Mouse (Mus musculus): ENCODE measurements around the gene Kank1. TPM values are rescaled to one million over a fixed set of nuclear protein-coding genes. Genes with fewer than 3 reads are reported as not detected.

Gene Kank1
- polyA plus RNA-seq, 1 experiment from 2014 or later = 4.7 TPM

- DNase-seq = no peak
- Histone ChIP-seq H3K4me2 (ENCODE audit: low read length) (no peak overlapping the region), H3K4me3 (replicated peaks; ENCODE audit: low read depth, low read length) (no peak overlapping the region), H3K36me3 (ENCODE audit: control insufficient read depth, insufficient read depth, low read length) (no peaks in the 10 kb centered on the region), H3K9ac (replicated peaks; ENCODE audit: low read length) (no peak overlapping the region), H3K27ac (replicated peaks; ENCODE audit: low read depth, low read length) (no peak overlapping the region), H3K27me3 (ENCODE audit: control insufficient read depth, insufficient read depth, low read length) (no peaks in the 10 kb centered on the region), H3K4me1 (ENCODE audit: control insufficient read depth, insufficient read depth, low read length) (0 out of 2 replicates have a peak, but pooled peaks cover 16% of the 10 kb centered on the region), H3K9me3 (ENCODE audit: control insufficient read depth, low read length) (no peaks in the 10 kb centered on the region)
- 51% methylated on average over 8 of the region's 8 CpGs for WGBS
- no peak; the same call in 1 of the 2 replicates for ATAC-seq (ENCODE audit: low FRiP score, low TSS enrichment)
These were observed 121.8 kb downstream of the Kank1 start for GRCm38 (mm10) chr19:25358486-25359120.

GRCm38 (mm10) chr19:25360571-25361029, 123.8 kb downstream of the Kank1 start:
- Histone ChIP-seq H3K27ac (replicated peaks; ENCODE audit: low read depth, low read length) (no peak overlapping the region), H3K9me3 (ENCODE audit: control insufficient read depth, low read length) (no peaks in the 10 kb centered on the region), H3K4me3 (replicated peaks; ENCODE audit: low read depth, low read length) (no peak overlapping the region), H3K4me2 (ENCODE audit: low read length) (peak overlapping the region; percentile 6; the same call in 1 of the 2 replicates), H3K9ac (replicated peaks; ENCODE audit: low read length) (no peak overlapping the region), H3K36me3 (ENCODE audit: control insufficient read depth, insufficient read depth, low read length) (no peaks in the 10 kb centered on the region), H3K27me3 (ENCODE audit: control insufficient read depth, insufficient read depth, low read length) (no peaks in the 10 kb centered on the region), H3K4me1 (ENCODE audit: control insufficient read depth, insufficient read depth, low read length) (0 out of 2 replicates have a peak, but pooled peaks cover 16% of the 10 kb centered on the region)
- 28% methylated on average over 9 of the region's 9 CpGs for WGBS
- DNase-seq = peak; percentile 41
- ATAC-seq (ENCODE audit: low FRiP score, low TSS enrichment) = no peak

GRCm38 (mm10) chr19:25361956-25362355, 125.2 kb downstream of the Kank1 start:
- no peak for DNase-seq

GRCm38 (mm10) chr19:25365698-25366097, 128.9 kb downstream of the Kank1 start:
- 78% methylated on average over 5 of the region's 5 CpGs for WGBS
- no peaks in the 10 kb centered on the region for H3K9me3 ChIP-seq (ENCODE audit: control insufficient read depth, low read length)
- H3K4me2 ChIP-seq (ENCODE audit: low read length) = no peak overlapping the region
- H3K9ac ChIP-seq (replicated peaks; ENCODE audit: low read length) = no peak overlapping the region
- no peak overlapping the region for H3K4me3 ChIP-seq (replicated peaks; ENCODE audit: low read depth, low read length)
- DNase-seq (no peak), ATAC-seq (ENCODE audit: low FRiP score, low TSS enrichment) (no peak)
- no peaks in the 10 kb centered on the region for H3K27me3 ChIP-seq (ENCODE audit: control insufficient read depth, insufficient read depth, low read length)
- H3K36me3 ChIP-seq (ENCODE audit: control insufficient read depth, insufficient read depth, low read length) = no peaks in the 10 kb centered on the region
- H3K27ac ChIP-seq (replicated peaks; ENCODE audit: low read depth, low read length) = no peak overlapping the region
- H3K4me1 ChIP-seq (ENCODE audit: control insufficient read depth, insufficient read depth, low read length) = 0 out of 2 replicates have a peak, but pooled peaks cover 5% of the 10 kb centered on the region

More at GRCm38 (mm10) chr19:25361956-25362355, 125.2 kb downstream of the Kank1 start:
- Histone ChIP-seq H3K4me2 (ENCODE audit: low read length) (no peak overlapping the region), H3K27me3 (ENCODE audit: control insufficient read depth, insufficient read depth, low read length) (no peaks in the 10 kb centered on the region), H3K9ac (replicated peaks; ENCODE audit: low read length) (no peak overlapping the region), H3K4me3 (replicated peaks; ENCODE audit: low read depth, low read length) (no peak overlapping the region), H3K9me3 (ENCODE audit: control insufficient read depth, low read length) (no peaks in the 10 kb centered on the region), H3K4me1 (ENCODE audit: control insufficient read depth, insufficient read depth, low read length) (0 out of 2 replicates have a peak, but pooled peaks cover 16% of the 10 kb centered on the region), H3K36me3 (ENCODE audit: control insufficient read depth, insufficient read depth, low read length) (no peaks in the 10 kb centered on the region), H3K27ac (replicated peaks; ENCODE audit: low read depth, low read length) (no peak overlapping the region)
- no peak for ATAC-seq (ENCODE audit: low FRiP score, low TSS enrichment)
- WGBS = 72% methylated on average over 7 of the region's 7 CpGs

GRCm38 (mm10) chr19:25366620-25367019, 129.8 kb downstream of the Kank1 start:
- no peaks in the 10 kb centered on the region for H3K36me3 ChIP-seq (ENCODE audit: control insufficient read depth, insufficient read depth, low read length)
- no peak overlapping the region for H3K4me2 ChIP-seq (ENCODE audit: low read length)
- H3K27ac ChIP-seq (replicated peaks; ENCODE audit: low read depth, low read length) = no peak overlapping the region
- H3K27me3 ChIP-seq (ENCODE audit: control insufficient read depth, insufficient read depth, low read length) = no peaks in the 10 kb centered on the region
- 63% methylated on average over 12 of the region's 12 CpGs for WGBS
- DNase-seq (no peak), ATAC-seq (ENCODE audit: low FRiP score, low TSS enrichment) (no peak)
- H3K4me1 ChIP-seq (ENCODE audit: control insufficient read depth, insufficient read depth, low read length) = no peaks in the 10 kb centered on the region
- H3K4me3 ChIP-seq (replicated peaks; ENCODE audit: low read depth, low read length) = no peak overlapping the region
- H3K9me3 ChIP-seq (ENCODE audit: control insufficient read depth, low read length) = no peaks in the 10 kb centered on the region
- H3K9ac ChIP-seq (replicated peaks; ENCODE audit: low read length) = no peak overlapping the region

GRCm38 (mm10) chr19:25370428-25370827, 133.7 kb downstream of the Kank1 start:
- Histone ChIP-seq H3K27me3 (ENCODE audit: control insufficient read depth, insufficient read depth, low read length) (no peaks in the 10 kb centered on the region), H3K36me3 (ENCODE audit: control insufficient read depth, insufficient read depth, low read length) (no peaks in the 10 kb centered on the region), H3K4me2 (ENCODE audit: low read length) (no peak overlapping the region), H3K4me1 (ENCODE audit: control insufficient read depth, insufficient read depth, low read length) (peaks cover 7% of the 10 kb centered on the region), H3K9me3 (ENCODE audit: control insufficient read depth, low read length) (no peaks in the 10 kb centered on the region), H3K27ac (replicated peaks; ENCODE audit: low read depth, low read length) (no peak overlapping the region), H3K4me3 (replicated peaks; ENCODE audit: low read depth, low read length) (no peak overlapping the region), H3K9ac (replicated peaks; ENCODE audit: low read length) (no peak overlapping the region)
- WGBS = 97% methylated on average over 9 of the region's 9 CpGs
- DNase-seq (no peak), ATAC-seq (ENCODE audit: low FRiP score, low TSS enrichment) (no peak)

- ATAC-seq (ENCODE audit: low FRiP score, low TSS enrichment) (no peak), DNase-seq (no peak)
- Histone ChIP-seq H3K9ac (replicated peaks; ENCODE audit: low read length) (no peak overlapping the region), H3K36me3 (ENCODE audit: control insufficient read depth, insufficient read depth, low read length) (no peaks in the 10 kb centered on the region), H3K4me1 (ENCODE audit: control insufficient read depth, insufficient read depth, low read length) (peaks cover 10% of the 10 kb centered on the region), H3K4me2 (ENCODE audit: low read length) (no peak overlapping the region), H3K27me3 (ENCODE audit: control insufficient read depth, insufficient read depth, low read length) (no peaks in the 10 kb centered on the region), H3K9me3 (ENCODE audit: control insufficient read depth, low read length) (no peaks in the 10 kb centered on the region), H3K4me3 (replicated peaks; ENCODE audit: low read depth, low read length) (no peak overlapping the region), H3K27ac (replicated peaks; ENCODE audit: low read depth, low read length) (no peak overlapping the region)
- 74% methylated on average over 7 of the region's 7 CpGs for WGBS
These were observed 136.0 kb downstream of the Kank1 start for GRCm38 (mm10) chr19:25372794-25373193.

GRCm38 (mm10) chr19:25373594-25373993, 136.8 kb downstream of the Kank1 start:
- WGBS = 64% methylated on average over 3 of the region's 3 CpGs
- no peaks in the 10 kb centered on the region for H3K27me3 ChIP-seq (ENCODE audit: control insufficient read depth, insufficient read depth, low read length)
- H3K36me3 ChIP-seq (ENCODE audit: control insufficient read depth, insufficient read depth, low read length) = no peaks in the 10 kb centered on the region
- H3K27ac ChIP-seq (replicated peaks; ENCODE audit: low read depth, low read length) = no peak overlapping the region
- H3K4me1 ChIP-seq (ENCODE audit: control insufficient read depth, insufficient read depth, low read length) = peaks cover 10% of the 10 kb centered on the region
- no peaks in the 10 kb centered on the region for H3K9me3 ChIP-seq (ENCODE audit: control insufficient read depth, low read length)
- no peak overlapping the region for H3K4me2 ChIP-seq (ENCODE audit: low read length)
- no peak overlapping the region for H3K4me3 ChIP-seq (replicated peaks; ENCODE audit: low read depth, low read length)
- no peak overlapping the region for H3K9ac ChIP-seq (replicated peaks; ENCODE audit: low read length)
- ATAC-seq (ENCODE audit: low FRiP score, low TSS enrichment) (no peak), DNase-seq (no peak)

- Histone ChIP-seq H3K27me3 (ENCODE audit: control insufficient read depth, insufficient read depth, low read length) (no peaks in the 10 kb centered on the region), H3K9ac (replicated peaks; ENCODE audit: low read length) (no peak overlapping the region), H3K4me1 (ENCODE audit: control insufficient read depth, insufficient read depth, low read length) (peaks cover 10% of the 10 kb centered on the region), H3K4me2 (ENCODE audit: low read length) (no peak overlapping the region), H3K36me3 (ENCODE audit: control insufficient read depth, insufficient read depth, low read length) (no peaks in the 10 kb centered on the region), H3K9me3 (ENCODE audit: control insufficient read depth, low read length) (no peaks in the 10 kb centered on the region), H3K4me3 (replicated peaks; ENCODE audit: low read depth, low read length) (no peak overlapping the region), H3K27ac (replicated peaks; ENCODE audit: low read depth, low read length) (no peak overlapping the region)
- 77% methylated on average over 9 of the region's 9 CpGs for WGBS
- no peak for ATAC-seq (ENCODE audit: low FRiP score, low TSS enrichment)
- DNase-seq = no peak
These were observed 137.4 kb downstream of the Kank1 start for GRCm38 (mm10) chr19:25374191-25374590.
